Mouse (Mus musculus) c-Kit-positive CD71-positive TER-119-positive erythroid progenitor cells, embryonic 14.5 days (primary cell): Measurements from ENCODE around the gene Gm20431.
A peak's percentile ranks its signal among the peaks of the same experiment; 100 is the strongest.

ENCODE experiments used
- DNase-seq: peaks from one replicate; pipeline ENCODE4 v3.0.0-alpha.2; 2013; ENCODE audit warnings: low spot score

The Gm20431 gene

DNA sequence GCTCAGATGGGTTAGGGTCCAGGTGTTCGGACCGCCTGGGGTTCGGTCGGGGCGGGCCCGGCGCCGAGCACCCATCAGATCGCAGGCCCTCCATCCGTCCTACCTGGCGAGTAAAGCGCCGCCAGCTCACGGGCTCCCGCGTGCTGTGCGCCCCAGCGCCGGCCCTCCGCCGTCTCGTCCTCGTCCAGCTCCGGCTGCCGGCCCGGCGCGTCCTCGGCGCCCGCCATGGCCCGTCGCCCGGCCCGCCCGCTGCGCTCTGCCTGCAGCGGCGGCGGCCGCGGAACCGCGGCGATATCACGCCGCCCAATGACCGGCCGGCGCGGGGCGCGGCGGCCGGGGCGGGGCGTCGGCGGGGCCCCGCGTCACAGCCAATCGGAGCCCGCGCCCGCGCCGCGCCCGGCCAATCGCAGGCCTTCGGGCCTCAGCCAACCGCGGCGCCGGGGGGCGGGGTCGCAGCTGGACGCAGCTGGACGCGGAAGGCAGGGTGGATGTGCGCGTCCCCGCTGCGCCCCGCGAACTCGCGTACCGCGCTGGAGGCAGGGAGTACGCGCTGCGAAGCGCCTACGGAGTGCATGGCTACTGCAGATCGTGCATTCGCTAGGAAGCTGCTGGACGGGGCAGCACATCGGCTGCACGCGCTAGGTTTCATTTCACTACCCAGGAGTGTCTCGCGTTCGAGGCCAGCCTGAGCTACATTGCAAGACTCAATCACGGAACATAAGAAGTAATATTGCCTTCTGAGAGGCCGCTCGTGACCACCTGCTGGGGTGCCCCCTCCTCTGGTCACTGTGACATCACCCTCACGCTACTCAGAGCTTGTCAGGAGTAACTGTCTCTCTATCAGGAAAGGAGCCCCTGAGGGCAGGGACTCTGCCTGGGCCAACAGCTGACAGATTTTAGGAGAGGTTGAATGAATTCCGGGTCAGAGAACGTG is at the start of gene Gm20431:
TSS of gene Gm20431 (minus strand) at position 227 of the 934 bp plus-strand sequence.
- peak; percentile 86 for DNase-seq

DNA sequence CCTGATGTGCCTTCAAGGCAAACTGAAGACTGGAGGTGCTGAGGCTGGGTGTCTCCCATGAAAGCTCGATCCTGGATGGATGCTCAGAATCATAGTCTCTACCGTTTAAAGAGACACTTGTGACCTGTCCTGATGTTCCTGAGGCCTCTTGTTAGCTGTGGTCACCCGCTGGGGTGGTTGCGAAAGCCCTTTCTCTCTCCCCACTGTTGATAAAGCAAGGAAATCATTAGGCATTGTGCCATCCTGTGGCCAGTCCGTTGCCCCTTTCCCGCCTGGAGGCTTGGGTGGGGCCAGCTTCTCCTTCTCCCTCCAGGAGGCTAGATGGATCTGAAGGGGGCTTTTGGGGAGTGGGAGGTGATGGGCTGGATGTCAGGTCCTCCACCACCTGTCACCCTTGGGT is 49.3 kb upstream of the Gm20431 start:
- DNase-seq = no peak

DNA sequence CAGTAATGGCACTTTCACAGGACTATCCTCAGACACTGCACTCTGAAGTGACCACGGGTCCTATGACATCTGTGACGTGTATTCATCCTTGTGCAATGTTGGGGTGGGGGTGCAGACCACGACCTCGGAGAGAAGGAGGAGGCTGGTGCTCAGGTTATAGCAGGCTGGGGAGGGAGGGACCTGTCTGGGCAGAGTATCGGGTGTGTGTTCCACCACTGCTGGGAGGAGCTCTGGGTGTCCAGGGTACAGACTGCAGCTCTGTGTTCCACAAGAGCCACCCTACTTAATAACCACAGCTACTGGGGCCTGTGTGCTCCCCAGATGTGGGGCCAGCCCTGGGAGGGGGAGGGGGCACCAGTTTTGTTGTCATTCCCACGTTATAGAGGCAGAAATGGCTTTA is 48.7 kb upstream of the Gm20431 start:
- DNase-seq = no peak

DNA sequence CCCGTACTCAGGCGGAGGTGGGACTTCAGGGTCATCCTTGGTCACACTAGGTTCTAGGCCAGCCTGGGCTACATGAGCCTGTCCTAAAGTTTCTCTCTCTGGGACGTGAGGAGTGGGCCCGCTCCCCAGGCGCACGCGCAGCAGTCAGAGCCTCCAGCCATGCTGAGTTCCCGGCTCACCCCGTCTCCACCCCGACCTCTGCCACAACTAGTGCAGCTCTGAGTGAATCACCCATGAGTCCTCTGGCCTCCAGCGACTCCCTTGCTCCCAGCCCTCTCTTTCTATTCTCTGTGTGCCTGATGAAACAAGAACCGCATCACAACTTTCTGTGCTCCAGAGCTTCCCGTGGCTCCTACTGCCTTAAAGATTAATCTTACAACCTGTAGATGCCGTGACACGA is 47.1 kb upstream of the Gm20431 start:
- DNase-seq = no peak

DNA sequence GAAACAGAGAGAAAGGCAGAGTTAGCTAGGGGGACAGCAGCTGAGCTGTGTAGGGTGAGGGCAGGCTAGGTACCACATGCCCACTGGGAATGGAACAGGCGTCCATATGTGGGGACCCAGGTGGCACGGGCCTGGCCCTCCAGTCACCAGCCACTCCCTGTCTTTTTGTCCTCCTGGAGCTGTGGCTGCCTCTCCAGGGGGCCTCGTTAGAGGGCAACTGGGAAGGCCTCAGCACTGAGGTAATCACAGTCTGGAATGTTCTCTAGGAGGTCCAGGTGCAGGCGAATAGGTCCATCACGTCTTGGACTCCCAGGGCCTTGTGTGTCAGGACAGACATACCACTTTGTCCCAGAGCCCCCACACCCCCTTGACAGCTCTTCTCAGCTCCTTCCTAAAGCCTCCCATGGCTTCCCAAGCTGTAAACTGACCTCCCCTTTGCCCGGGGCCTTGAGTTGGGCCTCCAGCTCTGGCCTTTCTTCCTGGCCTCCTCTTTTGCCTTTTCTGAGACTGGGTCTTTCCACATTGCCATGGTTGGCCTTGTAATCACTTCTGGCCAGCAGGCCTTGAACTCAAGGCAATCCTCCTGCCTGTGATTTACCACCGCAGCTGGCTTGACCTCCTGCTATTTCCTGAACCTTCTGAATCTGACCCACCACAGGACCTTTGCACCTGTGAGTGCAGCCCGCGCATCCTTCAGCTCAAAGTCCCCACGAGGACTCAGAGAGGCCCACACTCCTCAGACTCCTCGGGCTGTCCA is 45.1 kb upstream of the Gm20431 start:
- DNase-seq = no peak

DNA sequence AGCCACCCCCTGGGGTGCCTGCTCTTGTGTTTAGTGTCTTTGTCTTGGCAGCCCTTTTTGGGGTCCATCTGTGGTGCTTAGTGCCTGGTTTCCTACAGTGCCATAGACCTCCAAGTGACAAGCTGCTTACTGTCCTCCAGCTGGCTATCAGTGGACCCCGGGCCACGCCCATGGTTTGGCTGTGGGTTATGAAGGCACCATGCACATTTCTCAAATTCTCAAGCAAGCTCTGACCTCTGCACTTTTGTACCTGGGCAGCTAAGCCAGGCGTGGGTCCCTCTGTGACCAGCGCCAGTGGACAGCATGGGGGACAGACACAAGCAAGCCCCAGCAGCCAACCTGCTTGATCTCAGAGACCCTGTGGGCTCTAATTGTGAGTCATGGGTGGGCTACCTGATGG is 43.1 kb upstream of the Gm20431 start:
- DNase-seq = no peak

DNA sequence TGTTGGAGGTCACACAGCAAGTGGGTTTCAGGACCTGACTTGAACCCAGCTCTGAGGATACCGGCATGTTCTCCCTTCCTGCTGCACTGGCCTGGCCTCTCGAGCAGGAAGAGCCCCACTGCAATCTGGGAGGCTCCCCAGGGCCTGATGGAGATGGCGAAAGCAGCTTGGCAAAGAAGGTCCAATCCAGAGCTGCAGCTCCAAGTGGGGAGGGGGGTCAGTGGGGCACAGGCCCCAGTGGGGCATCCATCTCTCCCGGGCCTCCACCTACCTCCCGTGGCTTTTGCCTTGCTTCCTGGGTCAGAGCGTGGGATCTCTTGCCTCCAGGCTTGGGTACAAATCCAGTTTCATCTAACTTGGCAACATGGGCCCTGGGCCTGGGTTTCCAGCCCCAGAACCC is 40.8 kb upstream of the Gm20431 start:
- DNase-seq = no peak

DNA sequence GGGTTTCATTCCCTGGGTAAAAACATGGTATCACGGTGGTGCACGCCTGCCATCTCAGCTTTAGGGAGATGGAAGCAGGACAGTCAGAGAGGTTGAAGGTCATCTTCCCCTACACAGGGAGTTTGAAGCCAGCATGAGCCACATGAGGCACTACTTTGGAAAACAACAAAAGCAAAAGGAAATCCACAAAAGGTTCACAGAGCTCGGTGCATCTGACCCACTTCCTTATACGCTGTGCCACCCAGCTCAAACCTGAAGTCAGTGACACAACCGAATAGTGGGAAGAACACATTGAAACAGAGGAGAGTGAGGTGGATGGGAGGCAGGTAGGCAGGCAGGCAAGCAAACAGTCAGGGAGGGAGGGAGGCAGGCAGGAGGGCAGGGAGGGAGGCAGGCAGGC is 40.2 kb upstream of the Gm20431 start:
- no peak for DNase-seq

DNA sequence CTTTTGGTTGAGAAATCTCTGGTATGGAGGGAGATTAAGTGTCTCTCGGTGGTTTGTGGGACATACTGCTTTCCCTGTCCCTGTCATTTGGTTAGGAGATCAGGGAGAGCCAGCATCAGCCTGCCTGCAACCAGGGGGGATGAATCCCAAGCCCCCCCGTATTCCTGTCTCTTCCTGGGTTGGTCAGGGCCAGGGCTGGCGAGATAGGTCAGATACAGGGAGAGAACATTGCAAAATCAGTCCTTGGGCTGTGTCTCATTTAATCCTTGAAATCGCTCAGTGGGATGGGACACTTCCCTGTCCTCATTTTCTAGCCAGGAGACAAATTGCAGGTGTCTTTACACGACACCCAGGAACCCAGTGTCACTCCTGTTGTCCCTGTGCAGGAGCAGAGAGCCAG is 38.7 kb upstream of the Gm20431 start:
- DNase-seq = no peak

DNA sequence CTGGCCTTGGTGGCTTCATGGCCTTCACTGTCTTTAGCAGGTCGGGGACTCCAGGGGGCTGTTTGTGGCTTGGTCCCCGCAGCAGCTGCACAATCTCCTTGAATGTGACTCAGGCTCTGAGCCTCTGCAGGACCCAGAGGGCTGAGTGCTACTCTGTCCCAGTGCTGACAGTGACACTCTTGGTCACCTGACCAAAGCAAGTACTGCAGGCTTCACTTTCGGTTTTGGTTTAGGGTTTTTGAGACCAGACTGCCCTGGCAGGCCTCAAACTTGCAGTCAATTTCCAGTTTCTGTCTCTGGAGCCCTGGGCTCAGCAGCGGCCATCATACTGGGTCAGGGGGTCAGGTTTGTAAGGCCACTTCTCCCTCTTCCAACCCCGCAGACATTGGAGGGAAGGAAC is 36.6 kb upstream of the Gm20431 start:
- no peak for DNase-seq

DNA sequence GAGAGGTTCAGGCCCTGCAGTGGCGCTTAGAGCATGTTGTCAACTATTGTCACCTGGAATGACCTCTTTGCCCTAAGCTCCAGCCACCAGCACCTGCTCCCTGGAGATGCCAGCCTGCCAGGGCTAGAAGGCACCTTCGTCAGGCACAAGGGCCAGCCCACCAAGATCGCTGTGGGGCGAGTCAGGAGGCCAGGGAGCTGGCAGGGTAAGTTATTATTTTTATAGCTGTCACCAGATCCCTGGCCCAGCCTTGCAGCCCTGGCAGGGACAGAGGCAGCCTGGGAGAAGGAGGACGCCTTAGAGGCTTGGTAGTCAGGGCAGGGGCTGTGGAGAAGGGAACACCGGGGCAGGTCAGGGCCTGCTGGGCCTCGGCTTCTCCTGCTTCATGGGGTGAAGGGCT is 34.8 kb upstream of the Gm20431 start:
- DNase-seq = no peak

DNA sequence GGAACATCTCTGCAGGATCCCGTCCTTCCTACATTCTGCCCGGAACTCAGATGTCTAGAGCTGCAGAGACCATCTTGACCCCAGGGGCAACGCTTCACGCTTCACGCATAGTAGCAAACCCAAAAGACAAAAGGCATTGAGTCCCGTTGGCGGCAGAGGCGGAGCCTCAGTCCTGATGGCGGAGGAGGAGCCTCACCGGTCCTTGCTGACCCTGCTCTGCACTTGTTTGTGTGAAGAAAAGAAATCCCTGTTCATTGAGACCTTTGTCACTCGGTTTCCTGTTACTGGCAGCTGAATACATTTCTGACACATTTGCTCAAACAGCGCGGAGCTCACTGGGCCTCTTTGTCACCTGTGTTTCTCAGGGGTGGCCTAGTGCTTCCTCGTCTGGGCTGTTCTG is 34.2 kb upstream of the Gm20431 start:
- no peak for DNase-seq

DNA sequence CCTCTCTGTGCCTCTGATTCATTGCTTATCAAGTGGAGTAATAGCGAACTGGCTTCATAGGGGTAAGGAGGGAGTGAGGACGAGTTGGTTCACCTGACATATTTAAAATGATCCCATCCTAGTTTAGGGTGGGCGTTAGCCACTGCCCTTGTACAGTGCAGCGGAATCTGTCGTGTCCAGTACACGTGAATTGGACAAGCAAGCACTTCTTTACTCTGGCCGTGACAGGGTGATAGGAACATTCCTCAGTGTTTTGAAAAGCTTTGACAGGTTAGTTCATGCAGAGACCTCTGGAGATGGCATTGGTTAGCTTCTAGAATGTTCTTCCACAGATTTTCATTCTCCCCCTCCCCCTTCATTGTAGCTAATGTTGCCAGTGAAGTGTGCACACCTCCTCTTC is 33.7 kb upstream of the Gm20431 start:
- DNase-seq = no peak

DNA sequence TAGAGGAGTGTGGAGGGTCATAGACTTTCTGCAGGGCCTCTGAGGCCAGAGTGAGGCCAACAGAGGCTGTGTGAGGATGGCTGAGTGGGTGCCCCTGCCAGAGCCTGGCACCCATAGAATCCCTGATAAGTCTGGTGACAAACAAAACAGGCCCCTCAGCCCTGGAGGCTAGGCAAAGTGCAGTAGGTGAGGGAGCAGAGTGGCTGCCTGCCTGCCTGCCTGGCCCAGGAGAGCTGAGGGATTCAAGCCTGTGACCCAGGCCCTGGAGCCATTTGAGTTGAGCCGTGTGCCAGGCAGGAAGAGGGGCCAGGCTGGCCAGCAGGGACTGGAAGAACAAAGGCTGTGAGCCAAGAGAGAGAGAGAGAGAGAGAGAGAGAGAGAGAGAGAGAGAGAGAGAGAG is 32.9 kb upstream of the Gm20431 start:
- DNase-seq = no peak

DNA sequence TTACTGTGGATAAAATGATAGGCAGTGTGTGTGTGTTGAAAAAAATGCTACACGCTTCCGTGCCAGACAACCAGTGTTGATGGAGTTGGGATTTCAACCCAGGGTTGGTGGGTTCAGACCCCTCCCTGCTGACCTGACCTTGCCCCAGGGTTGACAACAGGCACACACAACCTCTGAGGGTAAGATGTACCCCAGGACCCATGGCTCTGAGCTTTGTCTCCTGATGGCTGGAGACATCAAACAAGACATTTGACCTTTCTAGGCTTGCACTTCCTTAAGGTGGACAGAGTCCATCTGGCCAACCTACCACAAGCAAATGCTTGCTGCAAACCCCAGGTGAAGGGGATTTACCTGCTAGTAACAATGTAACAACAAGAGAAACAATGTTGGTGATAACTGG is 32.2 kb upstream of the Gm20431 start:
- no peak for DNase-seq

DNA sequence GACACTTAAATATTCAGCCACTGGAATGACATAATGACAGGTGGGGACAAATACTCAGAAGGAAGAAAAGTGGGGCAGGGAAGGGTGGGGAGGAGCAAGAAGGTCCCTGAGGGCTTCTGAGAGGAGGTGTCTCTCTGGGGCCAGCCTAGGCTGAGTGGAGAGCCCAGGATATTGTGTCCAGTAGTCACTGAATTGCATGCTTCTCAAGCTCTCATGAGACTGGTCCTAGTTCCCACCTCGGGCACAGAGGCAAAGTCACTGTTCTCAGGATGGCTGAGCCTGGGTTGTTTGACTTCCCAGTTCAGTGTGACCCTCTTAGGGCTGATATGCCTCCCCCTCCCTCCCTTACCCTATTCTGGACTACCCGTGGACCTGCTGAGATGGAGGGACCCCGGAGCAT is 31.5 kb upstream of the Gm20431 start:
- no peak for DNase-seq

DNA sequence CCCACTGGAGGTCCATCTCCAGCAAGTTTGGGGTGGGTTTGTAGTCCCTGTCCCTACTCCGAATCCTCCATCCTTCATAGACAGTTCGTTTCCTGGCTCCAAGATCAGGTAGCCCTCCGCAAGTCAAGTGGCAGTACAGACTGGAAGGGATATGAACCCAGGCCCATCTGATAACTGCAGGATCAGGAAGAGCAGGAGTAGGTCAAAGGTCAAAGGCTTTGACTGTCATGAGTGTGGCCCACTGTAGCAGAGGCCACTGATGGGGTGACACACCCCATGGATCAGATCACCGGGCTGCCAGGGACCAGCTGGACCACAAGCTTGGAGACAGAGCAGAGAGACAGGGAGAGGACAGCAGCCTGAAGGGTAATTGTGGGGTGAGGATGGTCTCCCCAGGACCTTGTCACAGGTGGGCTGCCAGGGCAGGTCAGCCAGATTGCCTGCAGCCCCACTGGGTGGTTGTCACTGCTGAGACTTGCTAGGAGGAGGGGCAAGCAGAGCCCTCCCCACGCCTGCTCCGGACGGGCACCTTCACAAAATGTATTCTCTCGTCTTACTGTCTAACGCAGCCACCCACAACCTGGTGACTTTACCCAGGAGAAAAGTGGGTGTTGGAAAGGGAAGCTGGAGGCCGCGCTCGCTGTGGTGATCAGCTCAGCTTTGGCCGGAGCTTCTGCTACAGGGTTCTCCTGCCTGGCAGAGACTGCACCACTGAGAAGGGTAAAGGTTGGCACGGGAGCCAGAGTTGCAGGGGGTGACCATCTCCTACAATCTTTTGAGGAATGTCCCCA is 30.8 kb upstream of the Gm20431 start:
- no peak for DNase-seq

DNA sequence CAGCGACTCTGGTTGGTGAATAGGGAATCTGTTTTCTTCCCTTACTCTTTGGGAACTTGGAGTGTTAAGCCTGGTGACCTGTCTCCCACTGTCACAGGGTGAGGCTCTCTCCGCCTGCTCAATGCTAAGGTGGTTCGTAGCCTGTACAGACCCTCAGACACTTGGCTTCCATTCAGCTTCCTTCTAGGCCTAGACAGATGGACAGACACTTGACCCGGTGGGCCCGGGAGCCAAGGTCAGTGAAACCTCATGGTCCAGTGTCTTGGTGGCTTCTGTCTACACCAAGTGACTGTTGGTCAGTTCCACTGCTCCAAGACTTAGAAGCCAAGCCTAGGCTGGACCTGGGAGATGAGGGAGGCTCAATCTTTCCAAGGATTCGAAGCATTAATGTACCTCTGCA is 30.1 kb upstream of the Gm20431 start:
- DNase-seq = no peak

DNA sequence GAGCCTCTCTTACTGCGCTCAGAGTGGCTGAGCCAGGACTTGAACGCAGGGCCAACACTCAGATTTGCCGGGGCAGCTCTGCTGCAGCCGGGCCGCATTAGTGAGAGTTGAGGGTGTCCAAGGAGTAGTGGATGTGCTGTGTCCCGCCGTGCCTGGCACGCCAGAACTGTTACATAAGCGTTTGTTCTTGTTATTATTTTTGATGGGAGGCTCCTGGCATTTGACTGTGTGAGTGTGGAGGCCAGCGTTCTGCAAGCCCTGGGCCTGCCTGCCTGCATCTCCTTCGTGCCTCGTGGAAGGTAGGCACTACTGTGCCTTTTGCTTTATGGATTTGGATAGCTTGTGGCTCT is 29.6 kb upstream of the Gm20431 start:
- no peak for DNase-seq

DNA sequence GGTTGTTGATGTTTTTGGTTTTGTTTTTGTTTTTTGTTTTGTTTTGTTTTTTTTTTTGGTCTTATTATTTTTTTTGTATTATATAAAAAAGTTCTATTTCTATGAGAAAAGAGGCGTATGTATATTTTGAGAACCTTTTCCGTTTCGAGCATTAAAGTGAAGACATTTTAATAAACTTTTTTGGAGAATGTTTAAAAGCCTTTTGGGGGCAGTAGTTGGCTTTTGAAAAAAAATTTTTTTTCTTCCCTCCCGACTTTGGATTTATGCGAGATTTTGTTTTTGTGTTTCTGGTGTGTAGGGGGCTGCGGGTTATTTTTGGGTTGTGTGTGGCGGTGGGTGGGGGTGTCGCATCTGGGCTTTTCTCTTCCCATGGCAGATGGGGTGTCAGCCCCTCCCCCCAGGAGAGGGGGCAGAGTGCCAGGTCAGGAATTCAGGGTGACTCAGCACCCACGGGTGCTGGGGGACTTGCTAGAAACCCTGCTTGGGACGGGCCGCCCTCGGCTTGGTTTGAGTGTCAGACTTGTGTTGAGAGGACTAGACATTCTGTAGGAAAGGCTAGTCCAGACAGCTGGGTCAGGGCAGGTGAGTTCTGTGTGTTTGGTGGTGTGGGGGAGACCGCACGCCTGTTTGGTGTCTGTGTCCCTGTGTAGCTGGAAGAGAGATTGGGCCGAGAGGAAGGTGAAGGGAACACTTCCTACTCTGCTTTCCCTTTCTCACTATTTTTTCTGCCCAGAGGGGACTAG is 29.1 kb upstream of the Gm20431 start:
- no peak for DNase-seq

DNA sequence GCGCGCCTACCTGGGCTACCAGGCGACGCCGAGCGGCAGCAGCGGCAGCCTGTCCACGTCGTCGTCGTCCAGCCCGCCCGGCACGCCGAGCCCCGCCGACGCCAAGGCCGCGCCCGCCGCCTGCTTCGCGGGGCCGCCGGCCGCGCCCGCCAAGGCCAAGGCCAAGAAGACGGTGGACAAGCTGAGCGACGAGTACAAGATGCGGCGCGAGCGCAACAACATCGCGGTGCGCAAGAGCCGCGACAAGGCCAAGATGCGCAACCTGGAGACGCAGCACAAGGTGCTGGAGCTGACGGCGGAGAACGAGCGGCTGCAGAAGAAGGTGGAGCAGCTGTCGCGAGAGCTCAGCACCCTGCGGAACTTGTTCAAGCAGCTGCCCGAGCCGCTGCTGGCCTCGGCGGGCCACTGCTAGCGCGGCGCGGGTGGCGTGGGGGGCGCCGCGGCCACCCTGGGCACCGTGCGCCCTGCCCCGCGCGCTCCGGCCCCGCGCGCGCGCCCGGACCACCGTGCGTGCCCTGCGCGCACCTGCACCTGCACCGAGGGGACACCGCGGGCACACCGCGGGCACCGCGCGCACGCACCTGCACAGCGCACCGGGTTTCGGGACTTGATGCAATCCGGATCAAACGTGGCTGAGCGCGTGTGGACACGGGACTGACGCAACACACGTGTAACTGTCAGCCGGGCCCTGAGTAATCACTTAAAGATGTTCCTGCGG is 28.4 kb upstream of the Gm20431 start, which contains the start of gene Tmem189:
TSS of gene Tmem189 (minus strand) at position 322 of the 718 bp plus-strand sequence.
- DNase-seq = no peak
